Mouse (Mus musculus) liver, embryonic 15.5 days (tissue): ENCODE results near the gene Tmc6. TPM values are rescaled to one million over a fixed set of nuclear protein-coding genes. Genes with fewer than 3 reads are reported as not detected.
A peak's percentile ranks its signal among the peaks of the same experiment; 100 is the strongest.

Source experiments
- ATAC-seq: fragments of 200-750 bp; cut with Nextera tagmentation; 2 replicates; pipeline ENCODE4 v1.8.0; 2017; ENCODE audit warnings: moderate number of reproducible peaks, mild to moderate bottlenecking, moderate library complexity; ENCODE audit not compliant: insufficient read depth
- H3K27ac ChIP-seq: fragments of 300-500 bp; sonication (generic); replicated peaks from 2 replicates; pipeline ENCODE4 v1.5.1; 2015; ENCODE audit warnings: mild to moderate bottlenecking, inconsistent platforms
- H3K27me3 ChIP-seq: fragments of 300-500 bp; sonication (generic); 2 replicates; pipeline ENCODE4 v1.6.1; 2015; ENCODE audit warnings: mild to moderate bottlenecking, inconsistent platforms
- H3K36me3 ChIP-seq: fragments of 300-500 bp; sonication (generic); replicated peaks from 2 replicates; pipeline ENCODE4 v1.6.1; 2015; ENCODE audit warnings: moderate library complexity, mild to moderate bottlenecking, inconsistent platforms
- H3K4me1 ChIP-seq: fragments of 300-500 bp; sonication (generic); replicated peaks from 2 replicates; pipeline ENCODE4 v1.6.1; 2015; ENCODE audit warnings: inconsistent platforms
- H3K4me2 ChIP-seq: fragments of 300-500 bp; sonication (generic); 2 replicates; pipeline ENCODE4 v1.6.1; 2015; ENCODE audit warnings: moderate library complexity, mild to moderate bottlenecking, inconsistent platforms
- H3K4me3 ChIP-seq: fragments of 300-500 bp; sonication (generic); replicated peaks from 2 replicates; pipeline ENCODE4 v1.5.1; 2015; ENCODE audit warnings: mild to moderate bottlenecking, inconsistent platforms
- H3K9ac ChIP-seq: fragments of 300-500 bp; sonication (generic); 2 replicates; pipeline ENCODE4 v1.6.1; 2015; ENCODE audit warnings: moderate library complexity, mild to moderate bottlenecking, inconsistent platforms
- H3K9me3 ChIP-seq: fragments of 300-500 bp; sonication (generic); replicated peaks from 2 replicates; pipeline ENCODE4 v1.6.1; 2016; ENCODE audit warnings: inconsistent platforms
- WGBS: fragments of 180-500 bp; shearing (Covaris S2); methylation state at CpG from one replicate; pipeline ENCODE4 v1.1.7; 2015; ENCODE audit warnings: mixed read lengths; ENCODE audit not compliant: insufficient replicate concordance; 5-methylcytosine and 5-hydroxymethylcytosine counted together
- polyA plus RNA-seq: library from polyadenylated mRNA; unstranded; fragments of >200 nt; fragmentation: Nextera tagmentation; extraction: Ambion mirVana; gene quantifications from 2 replicates; pipeline ENCODE4 v1.2.1, GENCODE M21; 2015

Tmc6 gene
- polyA plus RNA-seq, 1 experiment from 2014 or later: 51.0 TPM

DNA sequence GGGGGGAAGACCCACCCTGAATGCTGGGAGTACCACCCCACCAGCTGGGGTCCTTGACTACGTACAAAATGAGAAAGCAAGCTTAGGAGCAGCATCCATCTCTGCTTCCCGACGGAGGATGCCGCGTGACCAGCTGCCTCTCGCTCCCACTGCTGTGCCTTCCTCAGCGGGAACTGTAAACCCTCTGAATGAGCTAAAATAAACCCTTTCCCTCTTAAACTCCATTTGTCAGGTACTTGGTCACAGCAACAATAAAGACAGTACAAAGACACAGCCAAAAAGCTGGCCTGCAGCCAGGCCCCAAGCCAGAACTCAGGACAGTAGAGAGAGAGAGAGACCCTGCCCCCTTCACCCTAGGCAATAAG lies 12.3 kb downstream of the Tmc6 start:
- no peak overlapping the region for H3K9ac ChIP-seq
- peaks cover 15% of the 10 kb centered on the region for H3K4me1 ChIP-seq
- H3K4me2 ChIP-seq: no peak overlapping the region
- H3K27ac ChIP-seq: no peak overlapping the region
- no peaks in the 10 kb centered on the region for H3K9me3 ChIP-seq
- ATAC-seq: no peak
- WGBS: 95% methylated on average over 7 of the region's 7 CpGs
- no peaks in the 10 kb centered on the region for H3K27me3 ChIP-seq
- H3K36me3 ChIP-seq: peaks cover 100% of the 10 kb centered on the region
- no peak overlapping the region for H3K4me3 ChIP-seq

DNA sequence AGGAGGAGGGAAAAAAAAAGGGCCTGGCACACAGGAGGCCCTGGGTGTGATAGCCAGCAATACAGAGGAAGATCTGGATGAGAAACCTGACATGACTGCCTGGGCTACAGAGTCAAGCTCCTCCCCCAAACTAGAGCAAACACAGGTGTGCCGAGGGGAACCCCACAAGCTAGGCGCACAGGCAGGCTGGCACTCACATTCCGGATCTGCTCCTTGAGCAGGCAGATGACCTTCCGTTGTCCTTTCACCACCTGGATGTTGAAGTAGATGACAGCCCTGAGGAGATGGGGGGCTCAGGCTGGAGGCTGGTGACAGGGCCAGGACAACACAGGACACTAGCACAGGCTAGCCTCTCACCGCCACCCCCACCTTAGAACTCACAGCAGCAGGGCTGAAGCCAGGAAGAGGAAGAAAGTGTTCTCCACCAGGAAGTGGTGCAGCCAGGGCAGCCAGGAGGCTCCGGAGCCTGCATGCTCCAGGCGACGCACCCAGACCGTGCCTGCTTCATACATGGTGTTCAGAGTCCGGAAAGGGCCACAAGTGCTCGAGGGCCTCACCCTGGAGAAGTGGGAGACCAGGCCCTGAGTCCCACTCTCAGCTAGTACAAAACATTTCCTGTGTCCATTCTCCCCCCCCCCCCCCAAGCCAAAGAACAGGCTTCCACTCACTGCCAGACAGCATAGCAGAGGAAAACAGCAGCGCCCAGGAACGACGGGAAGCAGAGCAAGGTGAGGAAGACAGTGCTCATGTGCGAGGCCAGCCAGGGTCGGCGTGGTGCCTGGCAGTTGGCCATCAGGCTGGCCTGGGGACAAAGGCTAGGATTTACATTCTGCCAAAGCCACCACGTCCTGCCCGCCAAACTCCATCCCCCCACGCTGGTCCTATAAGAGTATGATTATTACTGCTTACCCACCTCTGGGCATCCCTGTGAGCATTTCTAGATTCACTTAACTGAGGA lies 13.0 kb downstream of the Tmc6 start:
- peaks cover 16% of the 10 kb centered on the region for H3K4me1 ChIP-seq
- H3K9ac ChIP-seq: no peak overlapping the region
- no peaks in the 10 kb centered on the region for H3K27me3 ChIP-seq
- no peak overlapping the region for H3K4me3 ChIP-seq
- H3K27ac ChIP-seq: no peak overlapping the region
- H3K4me2 ChIP-seq: no peak overlapping the region
- WGBS: 84% methylated on average over 20 of the region's 20 CpGs
- H3K9me3 ChIP-seq: no peaks in the 10 kb centered on the region
- peaks cover 100% of the 10 kb centered on the region for H3K36me3 ChIP-seq
- no peak for ATAC-seq

DNA sequence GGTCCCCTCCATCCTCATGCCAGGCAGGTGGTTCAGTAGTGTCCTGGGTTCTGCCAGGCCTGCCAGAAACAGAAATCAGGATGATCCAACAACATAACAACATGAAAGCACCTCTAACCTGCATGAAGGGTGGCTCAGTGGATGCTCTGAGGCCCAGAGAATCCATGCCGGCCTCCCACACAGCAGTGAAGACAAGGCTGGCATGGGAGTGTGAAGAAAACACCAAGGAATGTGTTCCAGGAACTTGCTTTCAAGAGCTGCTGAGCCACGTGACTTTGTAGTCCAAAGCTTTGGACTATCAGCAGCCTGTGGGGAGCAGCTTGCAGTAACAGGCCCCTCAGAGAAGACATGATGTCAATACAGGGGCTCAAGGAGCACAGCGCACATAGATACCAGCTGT lies 15.7 kb downstream of the Tmc6 start:
- WGBS: 76% methylated on average over 3 of the region's 3 CpGs
- ATAC-seq: no peak

GRCm38 (mm10) chr11:117765361-117765760 lies 16.6 kb downstream of the Tmc6 start:
- ATAC-seq: no peak
- H3K36me3 ChIP-seq: peaks cover 93% of the 10 kb centered on the region
- WGBS: 78% methylated on average over 5 of the region's 5 CpGs

More for the DNA sequence above, 15.7 kb downstream of the Tmc6 start:
- Histone ChIP-seq H3K9me3 (no peaks in the 10 kb centered on the region), H3K9ac (no peak overlapping the region), H3K4me2 (no peak overlapping the region), H3K27me3 (no peaks in the 10 kb centered on the region), H3K27ac (no peak overlapping the region), H3K4me3 (no peak overlapping the region), H3K36me3 (peaks cover 93% of the 10 kb centered on the region), H3K4me1 (peaks cover 10% of the 10 kb centered on the region; the same call in 1 of the 2 replicates)

GRCm38 (mm10) chr11:117764319-117764718 lies 17.7 kb downstream of the Tmc6 start:
- Histone ChIP-seq H3K9me3 (no peaks in the 10 kb centered on the region), H3K4me1 (peaks cover 10% of the 10 kb centered on the region; the same call in 1 of the 2 replicates), H3K9ac (no peak overlapping the region), H3K27me3 (no peaks in the 10 kb centered on the region), H3K4me3 (no peak overlapping the region), H3K4me2 (no peak overlapping the region), H3K36me3 (peaks cover 93% of the 10 kb centered on the region), H3K27ac (no peak overlapping the region)
- ATAC-seq: no peak
- 80% methylated on average over 9 of the region's 9 CpGs for WGBS

More at GRCm38 (mm10) chr11:117765361-117765760, 16.6 kb downstream of the Tmc6 start:
- H3K4me1 ChIP-seq: peaks cover 10% of the 10 kb centered on the region; the same call in 1 of the 2 replicates
- H3K27me3 ChIP-seq: no peaks in the 10 kb centered on the region
- H3K4me2 ChIP-seq: no peak overlapping the region
- no peaks in the 10 kb centered on the region for H3K9me3 ChIP-seq
- H3K27ac ChIP-seq: 0 out of 2 replicates have a peak overlapping the region, but pooled peaks have one; percentile 19
- H3K4me3 ChIP-seq: no peak overlapping the region
- H3K9ac ChIP-seq: no peak overlapping the region

DNA sequence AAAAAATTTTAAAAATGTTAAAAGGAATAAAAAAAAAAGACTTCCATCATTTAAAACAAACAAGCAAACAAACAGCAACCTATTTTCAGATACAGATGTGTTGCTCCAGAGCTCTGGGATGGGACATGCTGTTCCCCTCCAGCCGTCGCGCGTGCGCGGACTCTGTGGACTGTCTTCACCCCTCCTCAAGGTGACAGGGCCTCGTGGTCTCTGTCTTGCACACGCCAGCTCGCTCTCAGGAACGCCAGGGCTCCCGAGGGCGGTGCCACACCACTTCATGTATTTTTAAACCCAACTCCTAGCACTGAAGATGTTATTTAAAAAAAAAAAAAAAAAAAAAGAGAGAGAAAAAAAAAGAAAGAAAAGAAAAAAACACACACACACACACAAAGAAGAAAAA lies 19.8 kb downstream of the Tmc6 start:
- WGBS: 74% methylated on average over 12 of the region's 12 CpGs
- H3K27me3 ChIP-seq: no peaks in the 10 kb centered on the region
- H3K4me3 ChIP-seq: no peak overlapping the region
- ATAC-seq: no peak
- peaks cover 5% of the 10 kb centered on the region; the same call in 1 of the 2 replicates for H3K4me1 ChIP-seq
- no peak overlapping the region for H3K27ac ChIP-seq
- no peak overlapping the region for H3K9ac ChIP-seq
- no peak overlapping the region for H3K4me2 ChIP-seq
- H3K9me3 ChIP-seq: no peaks in the 10 kb centered on the region
- peaks cover 92% of the 10 kb centered on the region for H3K36me3 ChIP-seq

GRCm38 (mm10) chr11:117761801-117762200 lies 20.2 kb downstream of the Tmc6 start:
- no peak overlapping the region for H3K4me3 ChIP-seq
- H3K9me3 ChIP-seq: no peaks in the 10 kb centered on the region
- no peak overlapping the region for H3K4me2 ChIP-seq
- no peak for ATAC-seq
- no peaks in the 10 kb centered on the region for H3K27me3 ChIP-seq
- peaks cover 5% of the 10 kb centered on the region; the same call in 1 of the 2 replicates for H3K4me1 ChIP-seq
- no peak overlapping the region for H3K27ac ChIP-seq
- H3K36me3 ChIP-seq: peaks cover 91% of the 10 kb centered on the region
- H3K9ac ChIP-seq: no peak overlapping the region
- WGBS: 87% methylated on average over 13 of the region's 13 CpGs

GRCm38 (mm10) chr11:117760374-117761119 lies 21.5 kb downstream of the Tmc6 start:
- H3K36me3 ChIP-seq: peaks cover 89% of the 10 kb centered on the region
- no peak for ATAC-seq
- H3K4me3 ChIP-seq: no peak overlapping the region
- H3K4me1 ChIP-seq: peaks cover 5% of the 10 kb centered on the region; the same call in 1 of the 2 replicates
- H3K9me3 ChIP-seq: no peaks in the 10 kb centered on the region
- no peak overlapping the region for H3K4me2 ChIP-seq
- H3K27me3 ChIP-seq: no peaks in the 10 kb centered on the region
- H3K9ac ChIP-seq: no peak overlapping the region
- H3K27ac ChIP-seq: no peak overlapping the region
- 89% methylated on average over 26 of the region's 26 CpGs for WGBS

DNA sequence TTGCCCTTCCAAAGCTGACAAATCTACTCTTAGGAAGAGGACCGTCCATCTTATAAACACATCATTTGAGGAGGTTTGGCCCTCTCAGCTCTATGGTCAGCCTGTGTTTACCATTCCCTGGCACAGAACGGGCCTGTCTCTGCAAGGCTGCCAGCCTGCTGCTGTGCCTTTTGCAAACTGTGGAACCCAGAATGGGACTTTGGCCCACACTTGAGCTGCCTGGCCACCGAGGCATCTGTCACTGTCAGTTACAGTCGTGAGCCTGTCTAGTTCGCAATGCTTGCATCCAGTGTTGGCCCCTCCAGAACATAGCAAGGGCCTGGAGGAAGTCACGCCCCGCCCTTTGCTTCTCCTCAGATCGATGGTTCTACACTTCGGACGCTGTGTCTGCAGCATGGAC lies 22.7 kb downstream of the Tmc6 start:
- Histone ChIP-seq H3K36me3 (peaks cover 89% of the 10 kb centered on the region), H3K4me3 (no peak overlapping the region), H3K4me2 (no peak overlapping the region), H3K9ac (no peak overlapping the region), H3K27me3 (no peaks in the 10 kb centered on the region), H3K9me3 (no peaks in the 10 kb centered on the region), H3K27ac (no peak overlapping the region), H3K4me1 (no peaks in the 10 kb centered on the region)
- WGBS: 83% methylated on average over 10 of the region's 10 CpGs
- ATAC-seq: no peak

GRCm38 (mm10) chr11:117755891-117756290 lies 26.1 kb downstream of the Tmc6 start:
- WGBS: 88% methylated on average over 7 of the region's 7 CpGs
- no peaks in the 10 kb centered on the region for H3K4me1 ChIP-seq
- H3K4me3 ChIP-seq: no peak overlapping the region
- no peaks in the 10 kb centered on the region for H3K9me3 ChIP-seq
- peaks cover 94% of the 10 kb centered on the region for H3K36me3 ChIP-seq
- no peaks in the 10 kb centered on the region for H3K27me3 ChIP-seq
- H3K27ac ChIP-seq: no peak overlapping the region
- no peak overlapping the region for H3K4me2 ChIP-seq
- no peak for ATAC-seq
- no peak overlapping the region for H3K9ac ChIP-seq

- peaks cover 95% of the 10 kb centered on the region for H3K36me3 ChIP-seq
- H3K27me3 ChIP-seq: no peaks in the 10 kb centered on the region
- 78% methylated on average over 6 of the region's 6 CpGs for WGBS
- H3K9ac ChIP-seq: no peak overlapping the region
- H3K9me3 ChIP-seq: no peaks in the 10 kb centered on the region
- no peak overlapping the region for H3K4me3 ChIP-seq
- H3K27ac ChIP-seq: no peak overlapping the region
- H3K4me2 ChIP-seq: no peak overlapping the region
- no peak for ATAC-seq
- no peaks in the 10 kb centered on the region for H3K4me1 ChIP-seq
Observed at GRCm38 (mm10) chr11:117751544-117751943, 30.5 kb downstream of the Tmc6 start.
